Mouse (Mus musculus) testis, adult 2 months (tissue): ENCODE results near the gene Aldh3b3. TPM values are rescaled to one million over a fixed set of nuclear protein-coding genes. Genes with fewer than 3 reads are reported as not detected.

Experiments
- H3K27ac ChIP-seq: fragments of 200-500 bp; 2 replicates; pipeline ENCODE4 v1.5.1; 2012; ENCODE audit warnings: low read depth, low read length; ENCODE audit not compliant: control insufficient read depth, insufficient read depth
- H3K27me3 ChIP-seq: fragments of 200-500 bp; 2 replicates; pipeline ENCODE4 v1.6.1; 2012; ENCODE audit warnings: mild to moderate bottlenecking, low read length, moderate library complexity; ENCODE audit not compliant: control insufficient read depth, insufficient read depth
- H3K36me3 ChIP-seq: fragments of 200-500 bp; 2 replicates; pipeline ENCODE4 v1.6.1; 2012; ENCODE audit warnings: mild to moderate bottlenecking, low read length; ENCODE audit not compliant: control insufficient read depth, insufficient read depth
- H3K4me1 ChIP-seq: fragments of 200-500 bp; 2 replicates; pipeline ENCODE4 v1.6.1; 2012; ENCODE audit warnings: low read length; ENCODE audit not compliant: control insufficient read depth, insufficient read depth
- H3K4me3 ChIP-seq: fragments of 200-500 bp; 2 replicates; pipeline ENCODE4 v1.5.1; 2012; ENCODE audit warnings: low read depth, mild to moderate bottlenecking, low read length, moderate library complexity, mixed read lengths; ENCODE audit not compliant: control insufficient read depth
- CTCF ChIP-seq: fragments of 200-500 bp; IDR thresholded peaks from 2 replicates; pipeline ENCODE4 v1.5.1; 2012; ENCODE audit warnings: low read depth, mild to moderate bottlenecking, inconsistent platforms, low read length, moderate library complexity; ENCODE audit not compliant: control insufficient read depth, insufficient read depth, insufficient replicate concordance
- POLR2A ChIP-seq: fragments of 200-500 bp; IDR thresholded peaks from 2 replicates; pipeline ENCODE4 v1.6.1; 2012; ENCODE audit warnings: low read depth, mild to moderate bottlenecking, inconsistent platforms, low read length, moderate library complexity; ENCODE audit not compliant: control insufficient read depth
- polyA plus RNA-seq: library from polyadenylated mRNA; depleted of rRNA; stranded (reverse); fragments of >200 nt; gene quantifications from 2 replicates; pipeline ENCODE4 v1.2.3, GENCODE M21; 2012

Aldh3b3 gene
- polyA plus RNA-seq, 1 experiment, result 3.2 TPM

- no peak overlapping the region for H3K4me3 ChIP-seq
- H3K27ac ChIP-seq, result peak overlapping the region; percentile 82; the same call in 1 of the 2 replicates
- H3K36me3 ChIP-seq, result no peaks in the 10 kb centered on the region
- peaks cover 18% of the 10 kb centered on the region for H3K4me1 ChIP-seq
- H3K27me3 ChIP-seq, result no peaks in the 10 kb centered on the region
- TF ChIP-seq POLR2A (no peak), CTCF (no peak)
Observed at GRCm38 (mm10) chr19:3928779-3929178, 29.7 kb upstream of the Aldh3b3 start.

- no peaks in the 10 kb centered on the region for H3K36me3 ChIP-seq
- no peak within 1 kb of the TSS; the same call in none of the 2 replicates for H3K4me3 ChIP-seq
- no peaks in the 10 kb centered on the region for H3K27me3 ChIP-seq
- peaks cover 14% of the 10 kb centered on the region for H3K4me1 ChIP-seq
- peak within 1 kb of the TSS; percentile 82 for H3K27ac ChIP-seq
- TF ChIP-seq POLR2A (no peak), CTCF (no peak)
Observed at GRCm38 (mm10) chr19:3929211-3929941, 29.1 kb upstream of the Aldh3b3 start, which contains the start of gene Aldh3b1. Gene Aldh3b1 (minus strand): TSS chr19:3929808.

GRCm38 (mm10) chr19:3930262-3931057 is 28.0 kb upstream of the Aldh3b3 start:
- no peak overlapping the region for H3K4me3 ChIP-seq

GRCm38 (mm10) chr19:3931716-3932115 is 26.7 kb upstream of the Aldh3b3 start:
- H3K4me3 ChIP-seq, result no peak overlapping the region
- H3K36me3 ChIP-seq, result no peaks in the 10 kb centered on the region
- no peak overlapping the region for H3K27ac ChIP-seq
- H3K4me1 ChIP-seq, result peaks cover 14% of the 10 kb centered on the region
- H3K27me3 ChIP-seq, result no peaks in the 10 kb centered on the region
- TF ChIP-seq CTCF (no peak), POLR2A (no peak)

More at GRCm38 (mm10) chr19:3930262-3931057, 28.0 kb upstream of the Aldh3b3 start:
- Histone ChIP-seq H3K27me3 (no peaks in the 10 kb centered on the region), H3K27ac (no peak overlapping the region), H3K4me1 (peaks cover 14% of the 10 kb centered on the region), H3K36me3 (no peaks in the 10 kb centered on the region)
- no peak for TF ChIP-seq CTCF
- TF ChIP-seq POLR2A, result no peak

GRCm38 (mm10) chr19:3935032-3935895 is 23.2 kb upstream of the Aldh3b3 start, which contains the start of gene Unc93b1:
Gene Unc93b1 (plus strand): TSS chr19:3935186.
- Histone ChIP-seq H3K36me3 (no peaks in the 10 kb centered on the region), H3K4me3 (peak within 1 kb of the TSS; percentile 65), H3K4me1 (peaks cover 5% of the 10 kb centered on the region), H3K27ac (no peak within 1 kb of the TSS; the same call in 1 of the 2 replicates), H3K27me3 (no peaks in the 10 kb centered on the region)
- TF ChIP-seq POLR2A, result no peak
- TF ChIP-seq CTCF, result no peak

- Histone ChIP-seq H3K27ac (no peak overlapping the region; the same call in 1 of the 2 replicates), H3K27me3 (no peaks in the 10 kb centered on the region), H3K4me3 (peak overlapping the region; percentile 65), H3K4me1 (peaks cover 5% of the 10 kb centered on the region), H3K36me3 (no peaks in the 10 kb centered on the region)
- no peak for TF ChIP-seq CTCF
- TF ChIP-seq POLR2A, result no peak
Observed at GRCm38 (mm10) chr19:3935896-3936850, 22.3 kb upstream of the Aldh3b3 start.
